Mouse (Mus musculus) thymus, adult 2 months (tissue): ENCODE measurements around the gene Elmo3. TPM values are rescaled to one million over a fixed set of nuclear protein-coding genes. Genes with fewer than 3 reads are reported as not detected.

Source experiments
- DNase-seq: peaks from one replicate; pipeline ENCODE4 v3.0.0; 2021
- H3K27ac ChIP-seq: fragments of 200-500 bp; 2 replicates; pipeline ENCODE4 v1.5.1; 2012; ENCODE audit warnings: low read length, control low read depth; ENCODE audit not compliant: control insufficient read depth, insufficient read depth
- H3K27me3 ChIP-seq: fragments of 200-500 bp; 2 replicates; pipeline ENCODE4 v1.6.1; 2012; ENCODE audit warnings: mild to moderate bottlenecking, low read length, moderate library complexity, mixed read lengths; ENCODE audit not compliant: control insufficient read depth, insufficient read depth
- H3K36me3 ChIP-seq: fragments of 200-500 bp; 2 replicates; pipeline ENCODE4 v1.6.1; 2012; ENCODE audit warnings: mild to moderate bottlenecking, low read length, moderate library complexity; ENCODE audit not compliant: control insufficient read depth, insufficient read depth
- H3K4me1 ChIP-seq: fragments of 200-500 bp; replicated peaks from 2 replicates; pipeline ENCODE4 v1.6.1; 2012; ENCODE audit warnings: low read length; ENCODE audit not compliant: control insufficient read depth, insufficient read depth
- H3K4me3 ChIP-seq: fragments of 200-500 bp; 2 replicates; pipeline ENCODE4 v1.5.1; 2012; ENCODE audit warnings: mild to moderate bottlenecking, low read length, control low read depth, moderate library complexity; ENCODE audit not compliant: control insufficient read depth, insufficient read depth
- CTCF ChIP-seq: fragments of 200-500 bp; IDR thresholded peaks from 2 replicates; pipeline ENCODE4 v1.5.1; 2012; ENCODE audit warnings: mild to moderate bottlenecking, control low read depth, low read length, moderate library complexity, borderline replicate concordance; ENCODE audit not compliant: control insufficient read depth, poor library complexity, insufficient read depth; ENCODE audit errors: extremely low read depth
- POLR2A ChIP-seq: fragments of 200-500 bp; IDR thresholded peaks from 2 replicates; pipeline ENCODE4 v1.6.1; 2012; ENCODE audit warnings: mild to moderate bottlenecking, low read length, control low read depth, moderate library complexity; ENCODE audit not compliant: control insufficient read depth, poor library complexity, insufficient read depth; ENCODE audit errors: extremely low read depth
- WGBS: fragments of 180-500 bp; shearing (Covaris S2); methylation state at CpG from one replicate; pipeline ENCODE4 v1.1.7; 2018; 5-methylcytosine and 5-hydroxymethylcytosine counted together
- polyA plus RNA-seq: library from polyadenylated mRNA; depleted of rRNA; stranded (reverse); fragments of >200 nt; gene quantifications from 2 replicates; pipeline ENCODE4 v1.2.3, GENCODE M21; 2012

Gene Elmo3
- polyA plus RNA-seq, 1 experiment = 39.1 TPM

GRCm38 (mm10) chr8:105295895-105296573, 9.4 kb upstream of the Elmo3 start, which contains the start of gene Exoc3l:
TSS of gene Exoc3l (minus strand) at chr8:105296101.
- no peak for TF ChIP-seq POLR2A
- TF ChIP-seq CTCF = no peak
- WGBS = 8% methylated on average over 11 of the region's 11 CpGs
- H3K36me3 ChIP-seq = peaks cover 12% of the 10 kb centered on the region
- no peak for DNase-seq
- no peak within 1 kb of the TSS for H3K4me3 ChIP-seq
- peak within 1 kb of the TSS; percentile 45 for H3K27ac ChIP-seq
- H3K4me1 ChIP-seq = peaks cover 32% of the 10 kb centered on the region
- no peaks in the 10 kb centered on the region for H3K27me3 ChIP-seq

- peak; percentile 89 for DNase-seq
- no peak for TF ChIP-seq CTCF
- peak; percentile 82 for TF ChIP-seq POLR2A
- H3K27me3 ChIP-seq = no peaks in the 10 kb centered on the region
- peaks cover 27% of the 10 kb centered on the region for H3K36me3 ChIP-seq
- peak within 1 kb of the TSS; percentile 86 for H3K4me3 ChIP-seq
- WGBS = under 1% methylated on average over 58 of the region's 58 CpGs
- peaks cover 32% of the 10 kb centered on the region for H3K4me1 ChIP-seq
- H3K27ac ChIP-seq = peak within 1 kb of the TSS; percentile 92
Measured at GRCm38 (mm10) chr8:105297511-105298192, 7.7 kb upstream of the Elmo3 start, which contains the start of gene E2f4. TSS of gene E2f4 (plus strand) at chr8:105297663.

- Histone ChIP-seq H3K4me3 (peak overlapping the region; percentile 86), H3K27me3 (no peaks in the 10 kb centered on the region), H3K27ac (peak overlapping the region; percentile 92), H3K36me3 (peaks cover 36% of the 10 kb centered on the region), H3K4me1 (peaks cover 35% of the 10 kb centered on the region)
- TF ChIP-seq POLR2A = no peak
- TF ChIP-seq CTCF = no peak
- 34% methylated on average over 18 of the region's 18 CpGs for WGBS
- peak; percentile 61 for DNase-seq
Measured at GRCm38 (mm10) chr8:105298351-105299252, 6.8 kb upstream of the Elmo3 start.

GRCm38 (mm10) chr8:105299962-105300361, 5.4 kb upstream of the Elmo3 start:
- Histone ChIP-seq H3K36me3 (peaks cover 41% of the 10 kb centered on the region), H3K4me3 (no peak overlapping the region), H3K27me3 (no peaks in the 10 kb centered on the region), H3K4me1 (peaks cover 49% of the 10 kb centered on the region), H3K27ac (no peak overlapping the region)
- DNase-seq = no peak
- TF ChIP-seq CTCF = no peak
- no peak for TF ChIP-seq POLR2A
- 99% methylated on average over 8 of the region's 8 CpGs for WGBS

- Histone ChIP-seq H3K36me3 (peaks cover 41% of the 10 kb centered on the region), H3K4me3 (no peak overlapping the region), H3K27ac (no peak overlapping the region), H3K27me3 (no peaks in the 10 kb centered on the region), H3K4me1 (peaks cover 57% of the 10 kb centered on the region)
- no peak for DNase-seq
- TF ChIP-seq POLR2A = no peak
- no peak for TF ChIP-seq CTCF
- 73% methylated on average over 8 of the region's 8 CpGs for WGBS
Measured at GRCm38 (mm10) chr8:105303396-105303795, 2.0 kb upstream of the Elmo3 start.

- 74% methylated on average over 9 of the region's 9 CpGs for WGBS
- H3K4me3 ChIP-seq = no peak overlapping the region
- no peaks in the 10 kb centered on the region for H3K27me3 ChIP-seq
- peaks cover 52% of the 10 kb centered on the region for H3K4me1 ChIP-seq
- H3K36me3 ChIP-seq = peaks cover 41% of the 10 kb centered on the region
- DNase-seq = no peak
- no peak for TF ChIP-seq CTCF
- no peak for TF ChIP-seq POLR2A
- peak overlapping the region; percentile 42 for H3K27ac ChIP-seq
Measured at GRCm38 (mm10) chr8:105303874-105304273, 1.5 kb upstream of the Elmo3 start.
